Mouse (Mus musculus) bone marrow macrophage, adult 2 months (primary cell): ENCODE measurements around the gene Arhgap23.

ENCODE experiments used
- CTCF ChIP-seq: IDR thresholded peaks from 2 replicates; pipeline ENCODE4 v1.5.1; 2012; ENCODE audit warnings: low read depth, mild to moderate bottlenecking, low read length, moderate library complexity
- POLR2A ChIP-seq: IDR thresholded peaks from 2 replicates; pipeline ENCODE4 v1.6.1; 2012; ENCODE audit warnings: mild to moderate bottlenecking, low read depth, low read length, borderline replicate concordance

- no peak for TF ChIP-seq CTCF
- no peak for TF ChIP-seq POLR2A
Observed at GRCm38 (mm10) chr11:97539622-97540021, 124.3 kb downstream of the Arhgap23 start.
